Mouse (Mus musculus): ENCODE data around the gene Slc39a11. TPM values are rescaled to one million over a fixed set of nuclear protein-coding genes. Genes with fewer than 3 reads are reported as not detected.

Gene Slc39a11
- polyA plus RNA-seq, 1 experiment from 2014 or later: 27.7 TPM

GRCm38 (mm10) chr11:113393366-113394150, 256.3 kb downstream of the Slc39a11 start:
- Histone ChIP-seq H3K9ac (no peak overlapping the region), H3K9me3 (replicated peaks) (peaks cover 8% of the 10 kb centered on the region; the same call in 1 of the 2 replicates), H3K27ac (peak overlapping the region; percentile 28), H3K4me3 (no peak overlapping the region), H3K27me3 (no peaks in the 10 kb centered on the region), H3K4me1 (peaks cover 71% of the 10 kb centered on the region), H3K4me2 (no peak overlapping the region), H3K36me3 (ENCODE audit: poor library complexity, severe bottlenecking) (no peaks in the 10 kb centered on the region)
- ATAC-seq: peak; percentile 61
- WGBS: 54% methylated on average over 23 of the region's 23 CpGs

GRCm38 (mm10) chr11:113391664-113392063, 258.2 kb downstream of the Slc39a11 start:
- H3K4me1 ChIP-seq: peaks cover 70% of the 10 kb centered on the region
- no peak overlapping the region for H3K4me3 ChIP-seq
- H3K4me2 ChIP-seq: no peak overlapping the region
- H3K9me3 ChIP-seq (replicated peaks): no peaks in the 10 kb centered on the region
- WGBS: 92% methylated on average over 12 of the region's 12 CpGs
- no peaks in the 10 kb centered on the region for H3K36me3 ChIP-seq (ENCODE audit: poor library complexity, severe bottlenecking)
- H3K27me3 ChIP-seq: no peaks in the 10 kb centered on the region
- H3K9ac ChIP-seq: no peak overlapping the region
- H3K27ac ChIP-seq: peak overlapping the region; percentile 61
- no peak for ATAC-seq

GRCm38 (mm10) chr11:113389637-113390036, 260.2 kb downstream of the Slc39a11 start:
- Histone ChIP-seq H3K36me3 (ENCODE audit: poor library complexity, severe bottlenecking) (no peaks in the 10 kb centered on the region), H3K9ac (no peak overlapping the region), H3K9me3 (replicated peaks) (no peaks in the 10 kb centered on the region), H3K4me3 (no peak overlapping the region), H3K4me2 (no peak overlapping the region), H3K27me3 (no peaks in the 10 kb centered on the region), H3K27ac (no peak overlapping the region), H3K4me1 (peaks cover 65% of the 10 kb centered on the region)
- 12% methylated on average over 6 of the region's 6 CpGs for WGBS
- 0 out of 2 replicates have a peak, but pooled peaks have one; percentile 34 for ATAC-seq

GRCm38 (mm10) chr11:113382674-113383571, 267.0 kb downstream of the Slc39a11 start:
- Histone ChIP-seq H3K9me3 (replicated peaks) (no peaks in the 10 kb centered on the region), H3K36me3 (ENCODE audit: poor library complexity, severe bottlenecking) (no peaks in the 10 kb centered on the region), H3K27ac (no peak overlapping the region), H3K4me2 (no peak overlapping the region), H3K9ac (no peak overlapping the region), H3K27me3 (no peaks in the 10 kb centered on the region), H3K4me3 (no peak overlapping the region), H3K4me1 (peaks cover 43% of the 10 kb centered on the region)
- ATAC-seq: no peak
- WGBS: 39% methylated on average over 10 of the region's 10 CpGs

GRCm38 (mm10) chr11:113381550-113381949, 268.3 kb downstream of the Slc39a11 start:
- ATAC-seq: no peak
- H3K9ac ChIP-seq: no peak overlapping the region
- no peak overlapping the region for H3K27ac ChIP-seq
- H3K4me2 ChIP-seq: no peak overlapping the region
- H3K36me3 ChIP-seq (ENCODE audit: poor library complexity, severe bottlenecking): no peaks in the 10 kb centered on the region
- 46% methylated on average over 8 of the region's 8 CpGs for WGBS
- no peaks in the 10 kb centered on the region for H3K27me3 ChIP-seq
- no peak overlapping the region for H3K4me3 ChIP-seq
- H3K4me1 ChIP-seq: peaks cover 49% of the 10 kb centered on the region
- no peaks in the 10 kb centered on the region for H3K9me3 ChIP-seq (replicated peaks)

GRCm38 (mm10) chr11:113378867-113379266, 271.0 kb downstream of the Slc39a11 start:
- ATAC-seq: no peak
- WGBS: 76% methylated on average over 9 of the region's 9 CpGs

GRCm38 (mm10) chr11:113376066-113376465, 273.8 kb downstream of the Slc39a11 start:
- Histone ChIP-seq H3K9me3 (replicated peaks) (no peaks in the 10 kb centered on the region), H3K9ac (no peak overlapping the region), H3K27me3 (no peaks in the 10 kb centered on the region), H3K27ac (no peak overlapping the region), H3K4me1 (peaks cover 23% of the 10 kb centered on the region), H3K4me2 (no peak overlapping the region), H3K4me3 (no peak overlapping the region), H3K36me3 (ENCODE audit: poor library complexity, severe bottlenecking) (no peaks in the 10 kb centered on the region)
- WGBS: 86% methylated on average over 9 of the region's 9 CpGs
- no peak for ATAC-seq

More at GRCm38 (mm10) chr11:113378867-113379266, 271.0 kb downstream of the Slc39a11 start:
- Histone ChIP-seq H3K36me3 (ENCODE audit: poor library complexity, severe bottlenecking) (no peaks in the 10 kb centered on the region), H3K27ac (peak overlapping the region; percentile 38; the same call in 1 of the 2 replicates), H3K9me3 (replicated peaks) (no peaks in the 10 kb centered on the region), H3K27me3 (no peaks in the 10 kb centered on the region), H3K4me1 (peaks cover 39% of the 10 kb centered on the region), H3K4me2 (no peak overlapping the region), H3K9ac (no peak overlapping the region), H3K4me3 (no peak overlapping the region)

- Histone ChIP-seq H3K27me3 (no peaks in the 10 kb centered on the region), H3K27ac (no peak overlapping the region; the same call in 1 of the 2 replicates), H3K36me3 (ENCODE audit: poor library complexity, severe bottlenecking) (no peaks in the 10 kb centered on the region), H3K4me1 (peaks cover 15% of the 10 kb centered on the region), H3K4me2 (no peak overlapping the region), H3K9ac (no peak overlapping the region), H3K4me3 (no peak overlapping the region), H3K9me3 (replicated peaks) (no peaks in the 10 kb centered on the region)
- 64% methylated on average over 10 of the region's 10 CpGs for whole genome bisulfite sequencing
- ATAC-seq: no peak
Measured at GRCm38 (mm10) chr11:113373926-113374325, 276.0 kb downstream of the Slc39a11 start.

GRCm38 (mm10) chr11:113373331-113373730, 276.5 kb downstream of the Slc39a11 start:
- ATAC-seq: no peak
- H3K27ac ChIP-seq: no peak overlapping the region; the same call in 1 of the 2 replicates
- 88% methylated on average over 9 of the region's 9 CpGs for WGBS

GRCm38 (mm10) chr11:113368046-113368445, 281.8 kb downstream of the Slc39a11 start:
- no peak for ATAC-seq
- Histone ChIP-seq H3K4me3 (no peak overlapping the region), H3K9ac (no peak overlapping the region), H3K4me1 (peaks cover 22% of the 10 kb centered on the region), H3K27me3 (no peaks in the 10 kb centered on the region), H3K27ac (no peak overlapping the region), H3K4me2 (no peak overlapping the region), H3K36me3 (ENCODE audit: poor library complexity, severe bottlenecking) (no peaks in the 10 kb centered on the region), H3K9me3 (replicated peaks) (no peaks in the 10 kb centered on the region; the same call in 1 of the 2 replicates)
- 70% methylated on average over 13 of the region's 13 CpGs for WGBS

More at GRCm38 (mm10) chr11:113373331-113373730, 276.5 kb downstream of the Slc39a11 start:
- Histone ChIP-seq H3K4me2 (no peak overlapping the region), H3K9me3 (replicated peaks) (no peaks in the 10 kb centered on the region), H3K9ac (no peak overlapping the region), H3K4me3 (no peak overlapping the region), H3K27me3 (no peaks in the 10 kb centered on the region), H3K4me1 (peaks cover 9% of the 10 kb centered on the region), H3K36me3 (ENCODE audit: poor library complexity, severe bottlenecking) (no peaks in the 10 kb centered on the region)

- H3K9ac ChIP-seq: no peak overlapping the region
- H3K9me3 ChIP-seq (replicated peaks): no peaks in the 10 kb centered on the region; the same call in 1 of the 2 replicates
- no peaks in the 10 kb centered on the region for H3K36me3 ChIP-seq (ENCODE audit: poor library complexity, severe bottlenecking)
- WGBS: 42% methylated on average over 19 of the region's 19 CpGs
- no peak overlapping the region for H3K27ac ChIP-seq
- H3K4me1 ChIP-seq: peaks cover 22% of the 10 kb centered on the region
- ATAC-seq: no peak
- H3K4me3 ChIP-seq: no peak overlapping the region
- no peaks in the 10 kb centered on the region for H3K27me3 ChIP-seq
- H3K4me2 ChIP-seq: no peak overlapping the region
Measured at GRCm38 (mm10) chr11:113366257-113367030, 283.4 kb downstream of the Slc39a11 start.

All from forebrain, embryonic 13.5 days (tissue).